Mouse (Mus musculus) cerebellum, postnatal 4 days (tissue): ENCODE results near the gene Jak3.
"Not testable (repeated sequence)": the region's sequence is repeated elsewhere in the genome, so short reads cannot be mapped to it uniquely, and the experiment has no call there.

ENCODE experiments used
- DNase-seq, 2 experiments: peaks; one replicate each; pipeline ENCODE4 v3.0.0; 2022; ENCODE audit warnings: low spot score in 2 of 2, mixed read lengths in 1 of 2

Jak3 gene

GRCm38 (mm10) chr8:71686143-71686734 lies 10.1 kb downstream of the Jak3 start:
- DNase-seq, result no peak

- no peak for DNase-seq
Measured at GRCm38 (mm10) chr8:71687616-71688015, 11.5 kb downstream of the Jak3 start.

- DNase-seq, result no peak
Measured at GRCm38 (mm10) chr8:71689028-71689427, 12.9 kb downstream of the Jak3 start, which contains the start of gene Insl3. Gene Insl3 (plus strand): TSS chr8:71689214.

- no peak for DNase-seq
Measured at GRCm38 (mm10) chr8:71692509-71692908, 16.4 kb downstream of the Jak3 start.

GRCm38 (mm10) chr8:71693166-71694041 lies 17.3 kb downstream of the Jak3 start:
- no peak for DNase-seq

GRCm38 (mm10) chr8:71695456-71695855 lies 19.4 kb downstream of the Jak3 start:
- not testable (repeated sequence) for DNase-seq

GRCm38 (mm10) chr8:71700493-71701269 lies 24.6 kb downstream of the Jak3 start:
- no peak for DNase-seq

GRCm38 (mm10) chr8:71701414-71702086 lies 25.5 kb downstream of the Jak3 start, which contains the start of gene B3gnt3:
Gene B3gnt3 (minus strand): TSS chr8:71701789.
- DNase-seq, result no peak

GRCm38 (mm10) chr8:71702087-71702432 lies 26.0 kb downstream of the Jak3 start:
- DNase-seq, result no peak

- no peak for DNase-seq
Measured at GRCm38 (mm10) chr8:71702923-71703322, 26.8 kb downstream of the Jak3 start.

GRCm38 (mm10) chr8:71703400-71703799 lies 27.3 kb downstream of the Jak3 start:
- not testable (repeated sequence) for DNase-seq

- peak in 1 of 2 experiments; percentile 67 for DNase-seq
Measured at GRCm38 (mm10) chr8:71707874-71708273, 31.8 kb downstream of the Jak3 start.

- no peak for DNase-seq
Measured at GRCm38 (mm10) chr8:71709134-71709799, 33.2 kb downstream of the Jak3 start.

- DNase-seq, result peak; percentile 89 to 92
Measured at GRCm38 (mm10) chr8:71709800-71710446, 33.8 kb downstream of the Jak3 start.

GRCm38 (mm10) chr8:71711574-71711973 lies 35.5 kb downstream of the Jak3 start:
- DNase-seq, result no peak

GRCm38 (mm10) chr8:71715531-71715930 lies 39.4 kb downstream of the Jak3 start:
- DNase-seq, result no peak

- DNase-seq, result no peak
Measured at GRCm38 (mm10) chr8:71716561-71717053, 40.5 kb downstream of the Jak3 start.

GRCm38 (mm10) chr8:71717096-71717495 lies 41.0 kb downstream of the Jak3 start:
- no peak for DNase-seq

- no peak for DNase-seq
Measured at GRCm38 (mm10) chr8:71718252-71718651, 42.2 kb downstream of the Jak3 start.

- peak in 1 of 2 experiments; percentile 74 for DNase-seq
Measured at GRCm38 (mm10) chr8:71719218-71719617, 43.1 kb downstream of the Jak3 start.
